Mouse (Mus musculus): ENCODE data around the gene Fam53a. TPM values are rescaled to one million over a fixed set of nuclear protein-coding genes. Genes with fewer than 3 reads are reported as not detected.
A peak's percentile ranks its signal among the peaks of the same experiment; 100 is the strongest.

The Fam53a gene
- polyA plus RNA-seq, 1 experiment from 2014 or later, result 40.7 TPM

- under 1% methylated on average over 24 of the region's 24 CpGs for WGBS (ENCODE audit: insufficient replicate concordance)
- no peaks in the 10 kb centered on the region for H3K9me3 ChIP-seq (replicated peaks)
- no peaks in the 10 kb centered on the region for H3K27me3 ChIP-seq (replicated peaks)
- ATAC-seq, result peak; percentile 37
- H3K36me3 ChIP-seq, result peaks cover under 1% of the 10 kb centered on the region; the same call in 1 of the 2 replicates
- H3K9ac ChIP-seq, result peak overlapping the region; percentile 83
- peak overlapping the region; percentile 97 for H3K4me2 ChIP-seq
- peak overlapping the region; percentile 91 for H3K27ac ChIP-seq
- peak overlapping the region; percentile 74 for H3K4me3 ChIP-seq
- H3K4me1 ChIP-seq, result peaks cover 34% of the 10 kb centered on the region
Observed at GRCm38 (mm10) chr5:33628820-33629300, 575 bp downstream of the Fam53a start.

DNA sequence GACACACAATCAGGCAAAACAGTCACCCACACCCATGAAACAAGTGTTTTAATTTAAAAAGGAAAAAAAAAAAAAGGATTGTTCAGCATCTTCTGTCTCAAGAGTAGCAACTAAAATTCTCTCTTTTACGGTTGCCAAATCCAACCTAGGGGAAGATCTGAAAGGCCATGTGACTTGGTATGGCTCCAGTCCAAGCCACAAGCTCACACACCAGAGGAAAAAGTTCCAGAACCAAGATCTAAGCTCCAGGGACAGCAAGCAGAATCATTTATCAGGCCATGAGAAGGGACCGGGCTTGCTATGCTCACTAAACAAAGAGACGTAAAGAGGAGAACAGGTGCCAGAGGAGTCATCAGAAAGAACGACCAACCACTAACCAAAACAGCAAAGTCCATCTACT, 1.5 kb downstream of the Fam53a start:
- Histone ChIP-seq H3K4me3 (peak overlapping the region; percentile 74), H3K4me2 (peak overlapping the region; percentile 97), H3K4me1 (peaks cover 34% of the 10 kb centered on the region), H3K9me3 (replicated peaks) (no peaks in the 10 kb centered on the region), H3K27me3 (replicated peaks) (no peaks in the 10 kb centered on the region), H3K27ac (no peak overlapping the region), H3K36me3 (peaks cover 8% of the 10 kb centered on the region), H3K9ac (peak overlapping the region; percentile 83)
- ATAC-seq, result no peak
- WGBS (ENCODE audit: insufficient replicate concordance), result 48% methylated on average over 4 of the region's 4 CpGs

GRCm38 (mm10) chr5:33623766-33624165, 5.7 kb downstream of the Fam53a start:
- Histone ChIP-seq H3K27me3 (replicated peaks) (no peaks in the 10 kb centered on the region), H3K27ac (no peak overlapping the region), H3K36me3 (peaks cover 23% of the 10 kb centered on the region), H3K4me2 (no peak overlapping the region), H3K9ac (no peak overlapping the region), H3K4me1 (peaks cover 20% of the 10 kb centered on the region), H3K4me3 (no peak overlapping the region), H3K9me3 (replicated peaks) (no peaks in the 10 kb centered on the region)
- 74% methylated on average over 3 of the region's 3 CpGs for WGBS (ENCODE audit: insufficient replicate concordance)
- ATAC-seq, result no peak

DNA sequence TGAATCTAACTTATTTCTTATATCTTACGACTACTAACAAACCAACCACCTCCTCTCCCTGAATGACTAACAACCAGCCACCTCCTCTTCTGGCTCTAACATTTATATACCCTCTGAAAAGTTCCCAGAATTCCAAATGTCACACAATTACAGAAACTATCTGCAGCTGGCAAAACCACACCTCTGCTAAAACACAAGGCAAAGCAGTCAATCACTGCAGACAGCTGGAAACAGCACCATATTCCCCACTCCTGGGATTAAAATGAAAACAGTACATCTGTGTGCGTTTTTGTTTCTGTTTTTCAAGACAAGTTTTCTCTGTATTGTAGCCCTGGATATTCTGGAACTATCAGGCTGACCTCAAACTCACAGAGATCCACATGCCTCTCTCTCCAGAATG, 6.8 kb downstream of the Fam53a start:
- 77% methylated on average over 2 of the region's 2 CpGs for WGBS (ENCODE audit: insufficient replicate concordance)

GRCm38 (mm10) chr5:33614391-33614790, 15.0 kb downstream of the Fam53a start:
- Histone ChIP-seq H3K27me3 (replicated peaks) (no peaks in the 10 kb centered on the region), H3K4me1 (no peaks in the 10 kb centered on the region), H3K27ac (no peak overlapping the region), H3K4me2 (no peak overlapping the region), H3K9ac (no peak overlapping the region), H3K4me3 (no peak overlapping the region), H3K9me3 (replicated peaks) (no peaks in the 10 kb centered on the region), H3K36me3 (peaks cover 50% of the 10 kb centered on the region)
- no peak for ATAC-seq
- 78% methylated on average over 6 of the region's 6 CpGs for WGBS (ENCODE audit: insufficient replicate concordance)

More for the DNA sequence above, 6.8 kb downstream of the Fam53a start:
- H3K4me1 ChIP-seq, result peaks cover 12% of the 10 kb centered on the region
- H3K4me3 ChIP-seq, result no peak overlapping the region
- H3K36me3 ChIP-seq, result peaks cover 23% of the 10 kb centered on the region
- H3K4me2 ChIP-seq, result no peak overlapping the region
- H3K27ac ChIP-seq, result no peak overlapping the region
- H3K27me3 ChIP-seq (replicated peaks), result no peaks in the 10 kb centered on the region
- no peak overlapping the region for H3K9ac ChIP-seq
- no peak for ATAC-seq
- H3K9me3 ChIP-seq (replicated peaks), result no peaks in the 10 kb centered on the region

GRCm38 (mm10) chr5:33611795-33612194, 17.6 kb downstream of the Fam53a start:
- Histone ChIP-seq H3K4me2 (no peak overlapping the region), H3K9me3 (replicated peaks) (no peaks in the 10 kb centered on the region), H3K27me3 (replicated peaks) (no peaks in the 10 kb centered on the region), H3K9ac (no peak overlapping the region), H3K4me3 (no peak overlapping the region), H3K27ac (no peak overlapping the region), H3K36me3 (peaks cover 76% of the 10 kb centered on the region), H3K4me1 (no peaks in the 10 kb centered on the region)
- WGBS (ENCODE audit: insufficient replicate concordance), result 77% methylated on average over 1 of the region's 1 CpGs
- no peak for ATAC-seq

DNA sequence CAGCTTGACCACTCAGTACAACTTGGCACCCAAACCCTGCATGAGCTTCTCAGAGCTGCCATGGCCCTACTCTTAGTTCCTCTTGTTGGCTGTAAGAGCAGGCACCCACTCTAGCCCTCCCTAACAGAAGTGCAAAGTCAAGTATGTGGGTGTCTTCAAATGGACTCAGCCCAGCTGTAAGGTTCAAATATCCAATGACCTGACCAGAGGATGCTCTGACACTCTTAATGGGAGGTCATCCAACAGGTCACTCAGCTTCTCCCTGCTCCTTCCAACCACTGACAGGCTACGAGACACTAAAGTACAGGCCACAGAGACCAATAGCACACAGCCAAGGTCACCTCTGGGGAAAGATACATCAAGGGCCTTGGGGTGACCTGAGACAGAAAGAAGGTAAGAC, 20.2 kb downstream of the Fam53a start:
- Histone ChIP-seq H3K27me3 (replicated peaks) (no peaks in the 10 kb centered on the region), H3K36me3 (peaks cover 87% of the 10 kb centered on the region), H3K4me1 (no peaks in the 10 kb centered on the region), H3K27ac (no peak overlapping the region), H3K9ac (no peak overlapping the region), H3K9me3 (replicated peaks) (no peaks in the 10 kb centered on the region), H3K4me2 (no peak overlapping the region), H3K4me3 (no peak overlapping the region)
- no peak for ATAC-seq
- WGBS (ENCODE audit: insufficient replicate concordance), result 74% methylated on average over 1 of the region's 1 CpGs

- no peak for ATAC-seq
- Histone ChIP-seq H3K27me3 (replicated peaks) (no peaks in the 10 kb centered on the region), H3K9me3 (replicated peaks) (no peaks in the 10 kb centered on the region), H3K4me1 (no peaks in the 10 kb centered on the region), H3K9ac (no peak overlapping the region), H3K36me3 (peaks cover 87% of the 10 kb centered on the region), H3K27ac (no peak overlapping the region), H3K4me2 (no peak overlapping the region), H3K4me3 (no peak overlapping the region)
- WGBS (ENCODE audit: insufficient replicate concordance), result 84% methylated on average over 15 of the region's 15 CpGs
Observed at GRCm38 (mm10) chr5:33607434-33607833, 22.0 kb downstream of the Fam53a start.

DNA sequence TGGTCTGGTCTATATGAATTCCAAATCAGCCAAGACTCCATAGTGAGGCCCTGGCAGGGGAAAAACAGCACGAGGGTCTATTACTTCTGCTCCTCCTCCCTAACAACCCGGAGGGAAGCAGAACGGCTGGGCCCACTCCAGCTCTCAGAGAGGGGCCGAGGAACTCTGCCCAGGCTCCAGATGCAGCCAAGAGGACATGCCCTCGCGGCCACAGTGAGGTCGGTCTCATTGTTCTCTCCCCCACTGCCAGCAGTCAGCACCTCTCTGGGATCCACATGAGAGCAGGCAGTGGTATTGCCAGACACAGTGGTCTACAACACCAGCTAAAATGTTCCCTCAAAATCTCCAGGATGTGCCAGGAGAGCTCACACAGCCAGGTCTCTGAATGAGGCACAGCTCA, 22.8 kb downstream of the Fam53a start:
- no peaks in the 10 kb centered on the region for H3K27me3 ChIP-seq (replicated peaks)
- H3K4me1 ChIP-seq, result no peaks in the 10 kb centered on the region
- H3K4me2 ChIP-seq, result no peak overlapping the region
- peaks cover 83% of the 10 kb centered on the region for H3K36me3 ChIP-seq
- 82% methylated on average over 7 of the region's 7 CpGs for WGBS (ENCODE audit: insufficient replicate concordance)
- no peak for ATAC-seq
- H3K9me3 ChIP-seq (replicated peaks), result no peaks in the 10 kb centered on the region
- H3K4me3 ChIP-seq, result no peak overlapping the region
- H3K9ac ChIP-seq, result no peak overlapping the region
- no peak overlapping the region for H3K27ac ChIP-seq

- H3K27ac ChIP-seq, result no peak overlapping the region
Observed at GRCm38 (mm10) chr5:33605314-33605713, 24.1 kb downstream of the Fam53a start.

GRCm38 (mm10) chr5:33593620-33594019, 35.8 kb downstream of the Fam53a start:
- Histone ChIP-seq H3K4me1 (no peaks in the 10 kb centered on the region), H3K4me3 (no peak overlapping the region), H3K36me3 (peaks cover 9% of the 10 kb centered on the region; the same call in 1 of the 2 replicates), H3K27ac (no peak overlapping the region), H3K27me3 (replicated peaks) (0 out of 2 replicates have a peak, but pooled peaks cover under 1% of the 10 kb centered on the region), H3K4me2 (no peak overlapping the region), H3K9ac (no peak overlapping the region), H3K9me3 (replicated peaks) (no peaks in the 10 kb centered on the region)
- 29% methylated on average over 2 of the region's 2 CpGs for WGBS (ENCODE audit: insufficient replicate concordance)
- ATAC-seq, result peak; percentile 27; the same call in 1 of the 2 replicates

More at GRCm38 (mm10) chr5:33605314-33605713, 24.1 kb downstream of the Fam53a start:
- 77% methylated on average over 5 of the region's 5 CpGs for WGBS (ENCODE audit: insufficient replicate concordance)
- no peak overlapping the region for H3K9ac ChIP-seq
- H3K27me3 ChIP-seq (replicated peaks), result no peaks in the 10 kb centered on the region
- H3K4me1 ChIP-seq, result no peaks in the 10 kb centered on the region
- peaks cover 83% of the 10 kb centered on the region for H3K36me3 ChIP-seq
- H3K4me3 ChIP-seq, result no peak overlapping the region
- ATAC-seq, result no peak
- no peak overlapping the region for H3K4me2 ChIP-seq
- no peaks in the 10 kb centered on the region for H3K9me3 ChIP-seq (replicated peaks)

DNA sequence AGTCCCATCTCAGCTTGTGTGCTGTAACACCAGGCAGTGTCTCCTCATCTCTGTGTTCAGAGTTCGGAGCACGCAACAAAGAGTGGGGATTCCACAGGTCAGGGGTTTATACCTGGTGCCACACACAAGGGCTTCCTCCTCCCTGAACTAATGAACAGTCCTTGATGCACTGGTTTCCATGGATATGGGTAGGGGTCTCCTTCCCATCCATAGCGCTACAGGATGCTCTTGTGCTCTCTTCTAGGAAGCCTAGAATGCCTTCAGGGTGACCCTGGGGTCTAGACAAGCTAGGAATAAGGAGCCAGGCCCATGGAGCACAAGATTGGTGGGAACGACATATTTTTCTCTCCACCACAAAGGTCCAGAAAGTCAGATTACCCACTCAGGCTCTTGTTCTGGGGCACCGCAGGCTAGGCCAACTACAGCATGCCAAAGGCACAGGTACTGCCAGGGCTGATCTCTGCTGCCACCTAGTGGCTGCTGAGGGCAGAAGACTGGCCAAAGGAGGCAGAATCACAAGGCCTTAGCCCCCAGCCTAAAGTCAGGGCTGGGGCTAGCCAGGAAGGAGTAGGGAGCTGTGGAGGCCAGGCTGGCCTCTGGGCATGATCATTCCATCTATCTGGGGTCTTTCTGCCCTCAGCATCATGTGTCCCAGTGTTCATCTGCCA, 40.1 kb downstream of the Fam53a start:
- ATAC-seq, result peak; percentile 63; the same call in 1 of the 2 replicates
- 56% methylated on average over 5 of the region's 5 CpGs for WGBS (ENCODE audit: insufficient replicate concordance)

More for the DNA sequence above, 40.1 kb downstream of the Fam53a start:
- Histone ChIP-seq H3K27me3 (replicated peaks) (peaks cover 3% of the 10 kb centered on the region; the same call in 1 of the 2 replicates), H3K9me3 (replicated peaks) (no peaks in the 10 kb centered on the region), H3K27ac (no peak overlapping the region), H3K4me3 (no peak overlapping the region), H3K9ac (no peak overlapping the region), H3K4me2 (no peak overlapping the region), H3K4me1 (no peaks in the 10 kb centered on the region), H3K36me3 (no peaks in the 10 kb centered on the region)

Measured in liver, embryonic 12.5 days (tissue).